Mouse (Mus musculus): ENCODE results near the gene Serpine2. TPM values are rescaled to one million over a fixed set of nuclear protein-coding genes. Genes with fewer than 3 reads are reported as not detected.

Serpine2 gene
- polyA plus RNA-seq, 1 experiment from 2014 or later: 314 TPM

DNA sequence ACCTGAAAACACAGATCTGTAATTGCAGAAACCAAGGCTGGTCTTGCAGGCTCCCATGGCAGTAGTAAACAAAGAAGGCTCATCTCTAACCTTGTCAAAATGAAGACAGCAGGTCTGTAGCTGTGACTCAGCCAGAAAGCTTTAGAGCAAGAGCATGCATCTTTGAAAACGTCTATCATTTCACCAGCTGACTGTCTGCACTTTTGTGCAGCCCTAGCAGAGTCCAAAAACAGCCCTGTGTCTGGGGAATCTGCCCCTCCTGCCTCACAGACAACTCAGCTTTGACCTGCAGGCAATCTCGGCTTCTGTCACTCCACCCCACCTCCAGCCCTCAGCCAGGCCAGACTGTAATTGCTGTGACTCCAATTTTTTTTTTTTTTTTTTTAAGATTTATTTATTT is 105.6 kb downstream of the Serpine2 start:
- Histone ChIP-seq H3K9ac (no peak overlapping the region), H3K36me3 (no peaks in the 10 kb centered on the region), H3K4me1 (0 out of 2 replicates have a peak, but pooled peaks cover 9% of the 10 kb centered on the region), H3K27me3 (no peaks in the 10 kb centered on the region), H3K27ac (replicated peaks) (no peak overlapping the region), H3K9me3 (replicated peaks) (no peaks in the 10 kb centered on the region), H3K4me3 (replicated peaks) (no peak overlapping the region), H3K4me2 (replicated peaks) (no peak overlapping the region)
- no peak for ATAC-seq (ENCODE audit: insufficient number of reproducible peaks, low FRiP score, low TSS enrichment, low read depth)
- WGBS: 35% methylated on average over 2 of the region's 2 CpGs

DNA sequence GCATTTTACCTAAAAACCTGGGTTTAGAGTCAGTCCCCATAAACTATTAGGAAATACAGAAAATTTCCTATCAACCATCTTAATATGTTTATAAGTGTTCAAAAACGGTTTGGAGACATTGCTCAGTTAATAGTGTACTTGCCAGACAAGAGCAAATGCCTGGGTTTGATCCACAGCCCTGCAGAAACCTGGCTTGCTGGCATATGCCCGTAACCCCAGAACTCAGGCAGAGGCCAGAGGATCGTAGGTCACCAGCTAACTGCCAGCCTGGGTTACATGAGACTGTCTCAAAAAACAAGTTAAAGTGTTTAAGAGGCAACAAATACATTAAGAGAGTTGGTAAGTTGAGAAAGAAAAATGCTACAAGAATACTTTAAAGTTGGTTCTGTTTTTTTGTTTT is 106.0 kb downstream of the Serpine2 start:
- H3K27ac ChIP-seq (replicated peaks): no peak overlapping the region
- no peak overlapping the region for H3K4me3 ChIP-seq (replicated peaks)
- whole genome bisulfite sequencing: 82% methylated on average over 3 of the region's 3 CpGs
- no peaks in the 10 kb centered on the region for H3K27me3 ChIP-seq
- no peak overlapping the region for H3K4me2 ChIP-seq (replicated peaks)
- H3K9ac ChIP-seq: no peak overlapping the region
- ATAC-seq (ENCODE audit: insufficient number of reproducible peaks, low FRiP score, low TSS enrichment, low read depth): no peak
- H3K4me1 ChIP-seq: 0 out of 2 replicates have a peak, but pooled peaks cover 9% of the 10 kb centered on the region
- no peaks in the 10 kb centered on the region for H3K36me3 ChIP-seq
- no peaks in the 10 kb centered on the region for H3K9me3 ChIP-seq (replicated peaks)

DNA sequence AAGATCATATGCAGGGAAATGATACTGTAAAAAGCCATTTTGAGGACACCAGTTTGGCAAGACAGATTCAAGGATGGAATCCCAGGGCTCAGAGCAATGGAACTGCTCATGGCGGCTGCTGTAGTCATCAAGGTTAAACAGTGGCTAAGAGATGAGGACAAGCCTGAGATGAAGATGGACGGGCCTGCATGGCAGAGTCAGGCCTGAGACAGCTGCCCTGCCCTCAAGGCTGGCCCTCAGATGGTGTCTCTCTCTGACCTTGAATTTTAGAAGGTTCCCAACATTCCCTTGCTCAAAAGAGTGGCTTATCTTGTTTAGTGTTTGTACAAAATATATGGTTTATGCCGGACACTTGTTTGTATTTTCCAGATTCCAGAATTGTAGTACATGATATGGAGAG is 107.5 kb downstream of the Serpine2 start:
- no peaks in the 10 kb centered on the region for H3K36me3 ChIP-seq
- H3K27ac ChIP-seq (replicated peaks): no peak overlapping the region
- ATAC-seq (ENCODE audit: insufficient number of reproducible peaks, low FRiP score, low TSS enrichment, low read depth): no peak
- H3K4me3 ChIP-seq (replicated peaks): no peak overlapping the region
- H3K9ac ChIP-seq: no peak overlapping the region
- no peaks in the 10 kb centered on the region for H3K27me3 ChIP-seq
- H3K4me1 ChIP-seq: no peaks in the 10 kb centered on the region
- 87% methylated on average over 3 of the region's 3 CpGs for WGBS
- H3K4me2 ChIP-seq (replicated peaks): no peak overlapping the region
- H3K9me3 ChIP-seq (replicated peaks): no peaks in the 10 kb centered on the region

DNA sequence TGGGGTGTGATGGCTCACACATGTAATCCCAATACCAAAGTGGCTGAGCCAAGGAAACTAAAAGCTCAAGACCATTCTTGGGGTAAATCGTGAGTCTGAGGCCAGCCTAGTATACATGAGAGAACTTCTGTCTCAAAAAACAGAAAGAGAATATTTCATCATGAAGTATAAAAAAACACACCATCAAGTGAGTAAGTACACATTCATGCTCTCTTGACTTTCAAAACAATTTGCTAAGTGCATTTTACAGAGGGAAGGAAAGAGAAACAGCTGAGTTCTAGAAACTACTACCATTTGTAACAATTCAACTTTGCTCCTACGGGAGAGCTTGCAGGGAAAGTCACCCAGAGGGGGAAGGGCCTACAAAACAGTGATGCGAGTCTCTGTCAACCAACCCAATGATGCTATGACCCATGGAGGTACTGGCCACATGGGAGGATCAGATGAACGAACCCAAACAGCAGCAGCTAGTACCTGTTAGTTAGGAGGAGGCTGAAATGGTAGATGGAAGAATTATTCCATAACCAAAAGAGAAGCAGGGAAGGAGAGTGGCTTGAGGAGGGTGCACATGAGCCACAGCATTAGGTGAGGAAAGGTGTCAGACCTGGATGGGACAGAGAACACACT is 108.2 kb downstream of the Serpine2 start:
- Histone ChIP-seq H3K27me3 (no peaks in the 10 kb centered on the region), H3K27ac (replicated peaks) (no peak overlapping the region), H3K36me3 (no peaks in the 10 kb centered on the region), H3K9me3 (replicated peaks) (no peaks in the 10 kb centered on the region), H3K9ac (no peak overlapping the region), H3K4me3 (replicated peaks) (no peak overlapping the region), H3K4me2 (replicated peaks) (no peak overlapping the region), H3K4me1 (no peaks in the 10 kb centered on the region)
- 80% methylated on average over 4 of the region's 4 CpGs for WGBS
- no peak for ATAC-seq (ENCODE audit: insufficient number of reproducible peaks, low FRiP score, low TSS enrichment, low read depth)

DNA sequence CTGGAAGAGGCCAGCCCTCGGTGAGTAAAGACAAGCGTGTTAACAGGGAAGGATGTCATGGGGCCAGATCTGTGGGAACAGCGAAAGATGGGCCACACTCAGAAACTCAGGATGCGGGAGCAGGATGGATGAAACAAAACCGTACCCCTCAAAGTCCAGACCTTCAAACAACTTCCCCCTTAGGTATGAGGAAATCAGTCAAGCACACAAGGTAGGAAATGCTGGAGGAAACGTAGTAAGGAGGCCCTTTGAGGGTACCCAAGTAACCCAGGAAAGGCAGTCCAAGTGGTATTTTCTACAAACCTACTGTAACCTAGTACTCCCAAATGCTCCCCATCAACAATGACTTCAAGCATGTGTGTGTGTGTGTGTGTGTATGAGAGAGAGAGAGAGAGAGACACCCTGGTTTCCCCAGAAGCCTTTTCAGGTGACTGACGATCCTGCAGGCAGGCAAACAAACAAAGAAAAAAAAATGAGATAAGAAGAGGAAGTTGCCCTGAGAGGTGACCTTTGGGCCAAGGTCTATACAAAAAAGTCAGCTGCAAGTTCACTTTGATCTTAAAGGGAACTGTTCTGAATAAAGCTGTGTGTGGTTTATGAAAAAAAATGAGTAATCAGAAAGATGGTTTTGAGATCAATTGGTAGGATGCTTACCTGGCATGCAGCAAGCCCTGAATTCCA is 108.8 kb downstream of the Serpine2 start:
- Histone ChIP-seq H3K9me3 (replicated peaks) (no peaks in the 10 kb centered on the region), H3K27me3 (no peaks in the 10 kb centered on the region), H3K27ac (replicated peaks) (no peak overlapping the region), H3K4me1 (no peaks in the 10 kb centered on the region), H3K9ac (no peak overlapping the region), H3K4me2 (replicated peaks) (no peak overlapping the region), H3K4me3 (replicated peaks) (no peak overlapping the region), H3K36me3 (no peaks in the 10 kb centered on the region)
- WGBS: 73% methylated on average over 7 of the region's 7 CpGs
- ATAC-seq (ENCODE audit: insufficient number of reproducible peaks, low FRiP score, low TSS enrichment, low read depth): no peak

DNA sequence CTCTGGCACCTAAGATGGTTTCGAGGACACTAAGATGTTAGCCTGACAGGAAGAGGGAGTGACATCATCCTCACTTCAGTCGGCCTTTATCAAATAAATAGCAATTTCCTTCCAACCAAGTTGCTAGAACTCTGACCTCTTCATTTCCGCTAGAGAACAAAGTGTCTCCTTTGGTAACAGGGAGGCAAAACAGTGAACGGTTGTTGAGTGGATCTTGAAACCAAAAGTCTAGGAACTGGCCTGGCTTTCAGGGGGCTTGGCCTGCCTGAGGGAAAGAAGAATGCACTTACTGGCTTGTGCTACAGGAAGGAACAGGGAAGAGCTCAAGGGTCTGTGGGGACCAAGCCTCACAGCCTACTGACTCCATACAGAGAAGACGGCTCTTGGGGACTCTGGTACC is 109.8 kb downstream of the Serpine2 start:
- no peak overlapping the region for H3K27ac ChIP-seq (replicated peaks)
- H3K4me2 ChIP-seq (replicated peaks): no peak overlapping the region
- no peaks in the 10 kb centered on the region for H3K4me1 ChIP-seq
- H3K36me3 ChIP-seq: no peaks in the 10 kb centered on the region
- H3K9ac ChIP-seq: no peak overlapping the region
- WGBS: 54% methylated on average over 5 of the region's 5 CpGs
- no peak for ATAC-seq (ENCODE audit: insufficient number of reproducible peaks, low FRiP score, low TSS enrichment, low read depth)
- H3K9me3 ChIP-seq (replicated peaks): no peaks in the 10 kb centered on the region
- H3K27me3 ChIP-seq: no peaks in the 10 kb centered on the region
- no peak overlapping the region for H3K4me3 ChIP-seq (replicated peaks)

DNA sequence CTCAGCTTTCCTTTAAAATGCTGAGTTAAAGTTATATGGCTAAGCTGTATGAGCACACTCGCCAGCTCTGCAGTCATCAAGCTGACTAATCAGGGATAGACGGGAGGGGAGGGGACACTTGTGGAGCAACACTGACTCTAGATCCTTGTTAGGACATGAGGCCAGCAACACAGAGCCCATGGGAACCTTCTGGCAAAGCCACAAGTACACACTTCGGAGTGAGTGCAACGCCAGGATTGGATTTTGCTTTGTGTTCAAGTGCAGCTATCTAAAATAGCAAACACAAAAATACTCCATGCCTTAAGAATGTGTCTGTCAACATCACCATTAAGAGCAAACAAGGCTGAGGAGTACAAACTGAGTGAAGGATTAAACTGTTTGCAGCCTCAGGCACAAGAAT is 114.9 kb downstream of the Serpine2 start:
- no peaks in the 10 kb centered on the region for H3K4me1 ChIP-seq
- H3K27ac ChIP-seq (replicated peaks): no peak overlapping the region
- no peak for ATAC-seq (ENCODE audit: insufficient number of reproducible peaks, low FRiP score, low TSS enrichment, low read depth)
- H3K9me3 ChIP-seq (replicated peaks): no peaks in the 10 kb centered on the region
- no peaks in the 10 kb centered on the region for H3K36me3 ChIP-seq
- no peak overlapping the region for H3K4me3 ChIP-seq (replicated peaks)
- H3K27me3 ChIP-seq: no peaks in the 10 kb centered on the region
- no peak overlapping the region for H3K4me2 ChIP-seq (replicated peaks)
- 72% methylated on average over 4 of the region's 4 CpGs for WGBS
- H3K9ac ChIP-seq: no peak overlapping the region

Other genes starting within 250 kb of the Serpine2 start
- 0.39 and 0.47 TPM in 2 replicates for gene Ap1s3, start 189.2 kb downstream of the Serpine2 start, polyA plus RNA-seq (2015; fragmentation: Nextera tagmentation; extraction: Ambion mirVana)
- 44.8 and 47.6 TPM in 2 replicates for gene Mrpl44, start 85.2 kb downstream of the Serpine2 start, polyA plus RNA-seq (2015; fragmentation: Nextera tagmentation; extraction: Ambion mirVana)
- gene Wdfy1, start 85.0 kb downstream of the Serpine2 start, polyA plus RNA-seq (2015; fragmentation: Nextera tagmentation; extraction: Ambion mirVana): 48.0 and 48.8 TPM in 2 replicates

All from embryonic facial prominence, embryonic 15.5 days (tissue).